Mouse (Mus musculus): Measurements from ENCODE around the gene Fam124a. TPM values are rescaled to one million over a fixed set of nuclear protein-coding genes. Genes with fewer than 3 reads are reported as not detected.
"Not testable (repeated sequence)": the region's sequence is repeated elsewhere in the genome, so short reads cannot be mapped to it uniquely, and the experiment has no call there.

Gene Fam124a
- polyA plus RNA-seq, 1 experiment: not detected

DNA sequence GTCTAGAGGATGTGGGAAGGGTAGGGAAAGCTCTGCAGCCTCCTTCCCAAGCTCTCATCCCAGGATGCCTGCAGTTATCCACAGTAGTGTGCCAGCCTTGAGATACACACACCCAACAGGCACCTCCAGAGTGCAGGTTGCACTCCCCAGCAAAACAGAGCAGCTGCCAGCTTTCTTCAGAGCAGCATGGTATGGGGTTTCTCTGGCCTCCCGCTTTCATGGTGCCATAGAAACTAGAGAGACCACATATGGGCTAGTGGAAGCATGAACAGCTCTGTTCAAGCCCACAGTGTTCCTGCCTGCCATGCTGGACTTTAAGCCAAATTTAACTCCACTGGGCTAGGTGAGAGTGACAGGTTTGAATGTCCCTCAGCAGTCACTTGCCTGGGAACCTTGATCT lies 47.3 kb downstream of the Fam124a start:
- TF ChIP-seq FLI1 (IDR thresholded peaks at IDR 0.05; ENCODE audit: low read length) (no peak), GATA1 (IDR thresholded peaks at IDR 0.05; ENCODE audit: borderline replicate concordance, low read length) (no peak)
- no peaks in the 10 kb centered on the region for H3K9me3 ChIP-seq
- H3K36me3 ChIP-seq (replicated peaks; ENCODE audit: low read length): no peaks in the 10 kb centered on the region
- H3K27me3 ChIP-seq (replicated peaks): peaks cover 14% of the 10 kb centered on the region
- H3K4me1 ChIP-seq: no peaks in the 10 kb centered on the region
- H3K4me3 ChIP-seq (replicated peaks): no peak overlapping the region

DNA sequence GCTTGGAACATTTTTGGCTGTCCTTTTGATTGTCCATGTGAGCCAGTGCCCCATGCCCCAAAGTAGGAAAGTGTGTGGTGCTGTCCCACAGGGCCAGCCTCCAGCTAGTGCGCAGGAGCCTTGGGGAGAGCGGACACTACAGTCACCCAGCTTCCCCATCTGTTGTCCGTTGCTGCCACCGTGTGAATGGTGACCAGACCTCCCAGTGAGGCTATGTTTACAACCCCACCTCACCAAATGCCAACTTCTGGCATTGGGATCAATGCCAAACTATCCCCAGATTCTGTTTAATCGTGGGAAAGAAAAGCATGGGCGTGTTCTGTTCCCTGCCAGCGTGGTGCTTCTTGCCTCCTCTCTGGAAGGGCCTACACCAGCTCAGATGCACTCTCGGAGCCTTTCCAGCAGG lies 52.3 kb downstream of the Fam124a start:
- H3K27me3 ChIP-seq (replicated peaks): peaks cover 10% of the 10 kb centered on the region
- TF ChIP-seq FLI1 (IDR thresholded peaks at IDR 0.05; ENCODE audit: low read length) (no peak), GATA1 (IDR thresholded peaks at IDR 0.05; ENCODE audit: borderline replicate concordance, low read length) (no peak)
- no peaks in the 10 kb centered on the region for H3K4me1 ChIP-seq
- H3K4me3 ChIP-seq (replicated peaks): no peak overlapping the region
- H3K36me3 ChIP-seq (replicated peaks; ENCODE audit: low read length): no peaks in the 10 kb centered on the region
- no peaks in the 10 kb centered on the region for H3K9me3 ChIP-seq

DNA sequence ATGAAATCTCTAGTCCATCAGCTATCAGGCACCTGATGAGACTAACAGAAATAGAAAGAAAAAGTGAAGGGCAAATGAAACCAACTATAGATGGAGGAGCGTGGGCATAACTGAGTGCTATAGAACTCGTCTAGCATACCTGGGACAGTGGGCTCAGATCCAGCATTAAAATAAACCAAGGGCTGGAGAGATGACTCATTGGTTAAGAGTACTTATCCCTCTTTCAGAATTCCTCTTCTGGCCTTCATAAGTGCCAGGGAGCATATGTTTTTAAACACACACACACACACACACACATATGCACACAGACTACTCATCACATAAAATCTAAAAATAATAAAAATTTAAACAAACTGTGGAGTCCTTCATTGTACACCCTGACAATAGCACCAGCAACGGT lies 54.4 kb downstream of the Fam124a start:
- Histone ChIP-seq H3K4me3 (replicated peaks) (no peak overlapping the region), H3K27me3 (replicated peaks) (peaks cover 6% of the 10 kb centered on the region), H3K4me1 (no peaks in the 10 kb centered on the region), H3K9me3 (no peaks in the 10 kb centered on the region), H3K36me3 (replicated peaks; ENCODE audit: low read length) (no peaks in the 10 kb centered on the region)
- TF ChIP-seq FLI1 (IDR thresholded peaks at IDR 0.05; ENCODE audit: low read length): no peak
- TF ChIP-seq GATA1 (IDR thresholded peaks at IDR 0.05; ENCODE audit: borderline replicate concordance, low read length): no peak

DNA sequence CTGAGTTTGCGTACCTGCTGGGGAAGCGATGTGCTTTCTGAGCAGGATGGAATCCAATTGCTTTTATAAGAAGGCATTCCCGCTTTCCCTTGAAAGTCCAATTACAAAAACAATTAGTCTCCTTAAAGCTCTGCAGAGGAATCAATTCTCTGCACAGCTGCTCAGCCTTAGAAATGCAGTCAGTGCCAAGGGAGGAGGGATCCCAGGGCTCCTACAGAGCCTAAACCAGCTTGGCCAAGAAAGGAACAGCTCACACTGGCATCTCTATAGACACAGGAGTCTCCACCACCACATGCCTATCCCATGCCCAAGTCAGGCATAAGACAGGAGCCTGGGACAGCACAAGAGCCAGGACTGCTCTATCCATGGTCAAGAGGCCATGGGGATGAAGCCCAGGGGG lies 66.9 kb downstream of the Fam124a start:
- Histone ChIP-seq H3K27me3 (replicated peaks) (peaks cover 6% of the 10 kb centered on the region), H3K4me3 (replicated peaks) (no peak overlapping the region), H3K4me1 (no peaks in the 10 kb centered on the region), H3K9me3 (peaks cover 8% of the 10 kb centered on the region), H3K36me3 (replicated peaks; ENCODE audit: low read length) (no peaks in the 10 kb centered on the region)
- TF ChIP-seq GATA1 (IDR thresholded peaks at IDR 0.05; ENCODE audit: borderline replicate concordance, low read length) (no peak), FLI1 (IDR thresholded peaks at IDR 0.05; ENCODE audit: low read length) (no peak)

DNA sequence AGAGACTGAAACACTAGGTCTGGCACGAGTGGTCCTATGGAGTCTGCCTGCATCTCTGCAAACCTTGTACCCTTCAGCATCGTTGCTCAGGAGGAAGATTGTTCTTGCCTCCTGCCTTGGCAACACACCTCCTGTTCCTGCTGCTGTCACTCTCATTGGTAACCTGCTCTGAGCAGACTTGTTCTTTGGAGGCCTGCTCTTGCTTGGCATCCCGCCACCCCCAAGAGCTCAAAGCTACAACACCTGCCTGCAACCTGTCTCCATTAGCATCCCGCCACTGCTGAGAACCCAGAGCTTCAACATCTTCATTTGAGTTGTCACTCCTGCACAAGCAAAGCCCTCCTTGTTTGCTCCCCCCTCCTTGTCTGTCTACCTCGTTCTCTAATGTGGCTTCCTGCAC lies 72.4 kb downstream of the Fam124a start:
- peak overlapping the region; percentile 59 for H3K4me3 ChIP-seq (replicated peaks)
- TF ChIP-seq FLI1 (IDR thresholded peaks at IDR 0.05; ENCODE audit: low read length) (no peak), GATA1 (IDR thresholded peaks at IDR 0.05; ENCODE audit: borderline replicate concordance, low read length) (no peak)

DNA sequence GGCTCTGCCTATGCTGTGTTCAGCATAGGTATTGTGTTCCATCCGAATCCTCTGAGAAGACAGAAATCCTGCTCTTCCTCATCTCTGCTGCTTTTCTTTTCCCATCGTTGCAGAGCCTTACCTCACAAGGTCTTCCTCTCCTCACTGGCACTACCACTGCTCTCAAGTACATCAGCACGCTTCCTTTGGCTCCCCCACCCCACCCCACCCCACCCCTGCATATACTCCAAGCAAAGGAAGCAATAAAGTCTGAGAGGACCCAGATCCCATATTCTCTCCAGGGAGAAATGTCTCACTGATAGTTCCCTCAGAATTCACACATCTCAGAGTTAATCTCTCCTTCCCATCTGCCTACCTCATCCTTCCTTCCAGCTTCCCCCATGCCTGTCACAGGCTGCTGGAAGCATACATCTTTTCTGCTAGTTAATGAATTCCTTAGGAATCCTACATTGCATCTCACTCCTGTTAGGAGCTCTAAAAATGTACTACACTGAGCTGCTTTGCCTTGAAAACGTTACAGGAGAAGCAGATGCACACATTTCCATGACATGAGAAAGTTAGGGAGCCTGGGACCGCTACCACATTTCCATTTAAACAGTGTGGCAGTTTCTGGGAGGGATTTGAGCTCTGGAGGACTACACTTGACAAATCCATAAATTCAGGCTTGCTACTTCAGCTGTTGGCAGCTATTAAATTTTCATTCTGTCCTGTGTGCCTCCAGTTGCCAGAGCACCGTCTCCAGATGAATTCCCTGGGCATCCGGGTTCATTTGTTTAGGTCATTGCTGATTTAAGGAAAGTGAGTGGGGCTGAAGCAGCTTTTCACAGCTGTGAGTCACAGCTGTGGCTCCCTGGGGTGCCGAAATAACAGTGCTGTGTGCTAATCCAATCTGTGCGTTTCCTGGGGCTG lies 82.2 kb downstream of the Fam124a start:
- no peaks in the 10 kb centered on the region for H3K36me3 ChIP-seq (replicated peaks; ENCODE audit: low read length)
- peaks cover 5% of the 10 kb centered on the region; the same call in 1 of the 2 replicates for H3K9me3 ChIP-seq
- no peaks in the 10 kb centered on the region for H3K4me1 ChIP-seq
- no peak overlapping the region for H3K4me3 ChIP-seq (replicated peaks)
- peaks cover 27% of the 10 kb centered on the region for H3K27me3 ChIP-seq (replicated peaks)
- TF ChIP-seq FLI1 (IDR thresholded peaks at IDR 0.05; ENCODE audit: low read length): no peak
- TF ChIP-seq GATA1 (IDR thresholded peaks at IDR 0.05; ENCODE audit: borderline replicate concordance, low read length): no peak

More for the DNA sequence above, 72.4 kb downstream of the Fam124a start:
- Histone ChIP-seq H3K36me3 (replicated peaks; ENCODE audit: low read length) (no peaks in the 10 kb centered on the region), H3K9me3 (peaks cover 27% of the 10 kb centered on the region), H3K27me3 (replicated peaks) (peaks cover 3% of the 10 kb centered on the region), H3K4me1 (no peaks in the 10 kb centered on the region)

DNA sequence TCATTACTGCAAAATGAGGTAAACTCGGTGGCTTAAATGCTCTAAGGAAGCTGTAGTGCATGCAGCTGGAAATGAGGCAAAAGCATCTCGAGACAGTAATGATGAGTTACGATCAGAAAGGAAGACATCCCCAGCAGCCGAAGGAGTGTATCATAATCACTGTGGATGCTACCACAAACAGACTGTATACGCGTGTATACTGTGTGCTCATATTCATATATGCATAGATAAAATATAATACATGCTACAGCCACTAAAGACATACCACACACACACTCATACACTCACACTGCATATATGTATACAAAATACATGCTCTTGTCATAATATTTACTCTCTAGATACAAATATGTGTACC lies 82.8 kb downstream of the Fam124a start:
- Histone ChIP-seq H3K27me3 (replicated peaks) (peaks cover 27% of the 10 kb centered on the region), H3K4me3 (replicated peaks) (no peak overlapping the region), H3K9me3 (peaks cover 5% of the 10 kb centered on the region; the same call in 1 of the 2 replicates), H3K4me1 (no peaks in the 10 kb centered on the region), H3K36me3 (replicated peaks; ENCODE audit: low read length) (no peaks in the 10 kb centered on the region)
- TF ChIP-seq FLI1 (IDR thresholded peaks at IDR 0.05; ENCODE audit: low read length): no peak
- TF ChIP-seq GATA1 (IDR thresholded peaks at IDR 0.05; ENCODE audit: borderline replicate concordance, low read length): no peak

GRCm38 (mm10) chr14:62639111-62639510 lies 83.6 kb downstream of the Fam124a start:
- H3K4me3 ChIP-seq (replicated peaks): no peak overlapping the region
- peaks cover 5% of the 10 kb centered on the region; the same call in 1 of the 2 replicates for H3K9me3 ChIP-seq
- no peaks in the 10 kb centered on the region for H3K36me3 ChIP-seq (replicated peaks; ENCODE audit: low read length)
- TF ChIP-seq GATA1 (IDR thresholded peaks at IDR 0.05; ENCODE audit: borderline replicate concordance, low read length) (no peak), FLI1 (IDR thresholded peaks at IDR 0.05; ENCODE audit: low read length) (no peak)
- H3K4me1 ChIP-seq: no peaks in the 10 kb centered on the region
- H3K27me3 ChIP-seq (replicated peaks): peaks cover 27% of the 10 kb centered on the region

DNA sequence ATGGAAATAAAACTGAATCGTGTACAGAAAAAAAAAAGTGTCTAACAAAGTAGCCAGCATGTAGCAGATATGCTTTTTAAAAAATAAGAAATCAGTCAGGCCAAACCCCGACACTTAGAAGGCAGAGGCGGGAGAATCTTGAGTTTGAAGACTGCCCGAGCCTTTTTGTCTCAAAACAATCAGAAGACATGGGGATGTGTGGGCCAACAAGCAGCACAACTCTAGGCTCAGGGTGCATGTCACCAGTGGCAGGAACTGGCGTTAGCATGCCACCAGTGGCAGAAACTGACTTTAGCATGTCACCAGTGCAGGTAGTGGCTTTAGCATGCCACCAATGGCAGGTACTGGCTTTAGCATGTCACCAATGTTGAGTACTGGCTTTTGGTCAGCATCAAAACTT lies 84.0 kb downstream of the Fam124a start:
- peaks cover 24% of the 10 kb centered on the region for H3K27me3 ChIP-seq (replicated peaks)
- TF ChIP-seq GATA1 (IDR thresholded peaks at IDR 0.05; ENCODE audit: borderline replicate concordance, low read length) (no peak), FLI1 (IDR thresholded peaks at IDR 0.05; ENCODE audit: low read length) (no peak)
- H3K36me3 ChIP-seq (replicated peaks; ENCODE audit: low read length): no peaks in the 10 kb centered on the region

DNA sequence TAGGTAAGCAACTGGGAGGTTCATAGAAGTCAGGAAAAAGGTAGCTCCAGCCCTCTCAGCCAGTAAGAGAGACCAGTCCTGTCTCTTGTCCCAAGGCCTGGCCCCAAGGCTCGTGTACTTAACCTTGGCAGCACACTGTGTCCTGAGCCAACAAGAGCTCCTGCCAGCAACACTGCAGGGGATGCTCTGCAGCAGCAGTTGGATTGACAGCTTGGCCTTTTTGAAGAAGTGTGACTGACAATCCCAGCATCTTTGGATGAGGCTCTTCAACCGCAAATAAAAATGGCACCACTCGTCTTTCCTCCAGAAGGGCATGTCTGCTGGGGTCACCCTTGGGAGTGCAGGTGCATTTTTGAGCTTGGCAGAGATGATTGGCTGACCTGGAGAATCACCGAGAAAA lies 84.9 kb downstream of the Fam124a start:
- H3K36me3 ChIP-seq (replicated peaks; ENCODE audit: low read length): no peaks in the 10 kb centered on the region

More for the DNA sequence above, 84.0 kb downstream of the Fam124a start:
- Histone ChIP-seq H3K4me1 (no peaks in the 10 kb centered on the region), H3K4me3 (replicated peaks) (no peak overlapping the region), H3K9me3 (peaks cover 2% of the 10 kb centered on the region; the same call in 1 of the 2 replicates)

DNA sequence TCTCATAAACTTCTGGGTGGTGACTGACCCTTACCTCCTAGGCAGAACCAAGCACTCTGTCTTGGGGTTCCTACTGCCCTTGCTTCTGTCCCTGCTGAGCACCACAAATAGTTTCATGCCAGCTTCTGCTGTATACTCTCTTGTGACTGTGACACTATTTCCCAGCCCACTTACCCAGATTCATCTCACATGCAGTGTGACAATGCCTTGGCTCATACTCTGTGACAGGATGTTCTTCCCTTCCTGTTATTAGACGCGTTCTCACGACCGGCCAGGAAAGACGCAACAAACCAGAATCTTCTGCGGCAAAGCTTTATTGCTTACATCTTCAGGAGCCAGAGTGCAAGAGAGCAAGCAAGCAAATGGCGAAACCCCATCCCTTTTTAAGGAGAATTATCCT lies 86.8 kb downstream of the Fam124a start:
- H3K27me3 ChIP-seq (replicated peaks): peaks cover 21% of the 10 kb centered on the region
- not testable (repeated sequence) for H3K9me3 ChIP-seq; H3K4me3 ChIP-seq (replicated peaks); H3K4me1 ChIP-seq; H3K36me3 ChIP-seq (replicated peaks; ENCODE audit: low read length)

More for the DNA sequence above, 84.9 kb downstream of the Fam124a start:
- peaks cover 23% of the 10 kb centered on the region for H3K27me3 ChIP-seq (replicated peaks)
- H3K4me1 ChIP-seq: no peaks in the 10 kb centered on the region
- TF ChIP-seq GATA1 (IDR thresholded peaks at IDR 0.05; ENCODE audit: borderline replicate concordance, low read length): no peak
- no peak for TF ChIP-seq FLI1 (IDR thresholded peaks at IDR 0.05; ENCODE audit: low read length)
- H3K4me3 ChIP-seq (replicated peaks): no peak overlapping the region
- no peaks in the 10 kb centered on the region for H3K9me3 ChIP-seq

All from megakaryocyte, embryonic 14.5 days (primary cell).